Mouse (Mus musculus): ENCODE measurements at regions not wholly inside any gene's neighbourhood (a gene's known extent, or its start where the extent isn't known, plus 50 kb on each side); places are given as distances from the start of the nearest gene placed in this dataset.

DNA sequence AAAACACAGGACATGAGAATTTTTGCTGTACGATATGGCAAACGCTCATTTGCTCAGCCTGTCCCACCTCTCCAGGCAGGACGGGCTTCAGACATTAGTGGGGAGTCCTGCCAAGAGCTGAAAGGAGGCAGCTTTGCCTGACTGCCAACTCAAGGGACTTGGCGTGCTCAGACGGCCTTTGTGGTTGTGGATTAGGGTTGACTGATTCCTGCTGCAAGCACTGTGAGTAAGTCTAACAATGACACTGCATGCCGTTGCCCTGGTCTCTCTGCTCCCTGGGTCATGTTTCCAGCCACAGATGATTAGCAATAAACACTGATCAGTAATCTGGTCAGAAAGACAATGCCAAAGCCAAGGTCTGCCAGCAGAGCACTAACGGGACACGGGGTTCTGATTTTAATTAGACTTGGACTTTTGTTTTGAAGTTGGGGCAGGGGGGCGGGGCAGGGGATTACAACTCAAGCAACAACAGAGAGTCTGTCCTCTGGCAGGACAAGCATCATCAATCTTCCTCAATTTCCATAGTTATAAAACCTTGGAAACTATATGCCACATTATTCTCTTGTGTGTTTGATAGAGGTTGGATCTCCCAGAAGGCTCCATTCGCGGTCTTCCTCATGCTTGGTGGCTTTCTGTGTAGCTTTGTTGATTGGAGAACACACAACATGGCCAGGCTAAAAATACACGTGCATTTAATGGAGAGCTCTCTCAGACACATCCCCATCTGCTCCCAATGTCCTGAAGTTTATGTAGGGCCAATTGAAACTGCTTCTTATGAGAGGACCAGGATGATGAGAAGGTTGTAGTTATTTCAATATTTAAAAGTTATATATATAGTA lies 486.6 kb downstream of the Ebf1 start:
- Histone ChIP-seq H3K27ac (replicated peaks; ENCODE audit: low read depth, low read length) (no peak overlapping the region), H3K4me3 (replicated peaks; ENCODE audit: low read depth, low read length) (no peak overlapping the region), H3K36me3 (ENCODE audit: control insufficient read depth, insufficient read depth, low read length) (no peaks in the 10 kb centered on the region), H3K4me1 (ENCODE audit: control insufficient read depth, insufficient read depth, low read length) (no peaks in the 10 kb centered on the region), H3K4me2 (ENCODE audit: low read length) (no peak overlapping the region), H3K9ac (replicated peaks; ENCODE audit: low read length) (no peak overlapping the region), H3K9me3 (ENCODE audit: control insufficient read depth, low read length) (no peaks in the 10 kb centered on the region), H3K27me3 (ENCODE audit: control insufficient read depth, insufficient read depth, low read length) (no peaks in the 10 kb centered on the region)
- peak; percentile 40; the same call in 1 of the 2 replicates for ATAC-seq (ENCODE audit: low FRiP score, low TSS enrichment)
- 29% methylated on average over 12 of the region's 12 CpGs for WGBS
- peak; percentile 61 for DNase-seq

DNA sequence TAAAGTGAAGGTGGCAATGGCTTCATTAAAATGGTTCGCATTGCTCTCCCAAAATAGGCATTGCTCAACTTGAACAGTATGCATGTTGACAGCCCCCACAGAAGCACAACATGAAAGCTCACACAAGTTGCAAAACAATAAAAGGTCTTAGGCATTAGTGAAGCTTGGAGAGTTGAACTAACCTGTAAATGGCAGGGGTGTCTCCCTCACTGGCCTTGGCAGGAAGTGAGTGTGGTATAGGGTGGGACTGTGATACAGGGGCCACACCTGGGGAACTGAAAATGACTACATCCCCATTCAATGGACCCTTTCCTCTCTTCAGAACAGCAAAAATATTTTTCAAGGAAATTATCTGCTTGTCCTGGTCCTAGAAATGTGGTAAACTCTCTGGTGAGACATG lies 499.6 kb downstream of the Ebf1 start:
- H3K4me3 ChIP-seq (replicated peaks; ENCODE audit: low read depth, low read length) = no peak overlapping the region
- H3K27ac ChIP-seq (replicated peaks; ENCODE audit: low read depth, low read length) = no peak overlapping the region
- H3K36me3 ChIP-seq (ENCODE audit: control insufficient read depth, insufficient read depth, low read length) = no peaks in the 10 kb centered on the region
- no peaks in the 10 kb centered on the region for H3K27me3 ChIP-seq (ENCODE audit: control insufficient read depth, insufficient read depth, low read length)
- ATAC-seq (ENCODE audit: low FRiP score, low TSS enrichment) (no peak), DNase-seq (no peak)
- no peaks in the 10 kb centered on the region for H3K9me3 ChIP-seq (ENCODE audit: control insufficient read depth, low read length)
- H3K4me2 ChIP-seq (ENCODE audit: low read length) = no peak overlapping the region
- no peak overlapping the region for H3K9ac ChIP-seq (replicated peaks; ENCODE audit: low read length)
- WGBS = 85% methylated on average over 1 of the region's 1 CpGs
- H3K4me1 ChIP-seq (ENCODE audit: control insufficient read depth, insufficient read depth, low read length) = no peaks in the 10 kb centered on the region

DNA sequence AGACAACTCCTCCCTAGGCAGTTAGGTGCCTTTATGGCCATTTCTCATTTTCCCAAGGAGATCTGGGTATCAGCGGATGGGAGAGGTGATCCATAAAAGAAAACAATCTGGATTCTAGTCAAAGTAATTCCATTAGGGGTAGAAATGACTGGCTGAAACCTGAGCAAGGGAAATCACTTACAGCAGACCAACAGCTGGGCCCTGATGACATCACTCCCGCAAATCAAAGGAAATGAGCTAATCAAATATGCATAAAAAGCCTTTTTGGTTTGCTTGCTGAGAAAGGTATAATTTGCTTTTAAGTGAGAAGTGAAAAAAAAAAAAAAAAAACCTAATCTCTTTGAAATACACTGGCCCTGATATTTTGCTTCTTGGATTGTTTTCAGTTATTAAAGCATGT lies 506.2 kb downstream of the Ebf1 start:
- ATAC-seq (ENCODE audit: low FRiP score, low TSS enrichment) (no peak), DNase-seq (peak; percentile 19)
- Histone ChIP-seq H3K4me3 (replicated peaks; ENCODE audit: low read depth, low read length) (no peak overlapping the region), H3K27me3 (ENCODE audit: control insufficient read depth, insufficient read depth, low read length) (no peaks in the 10 kb centered on the region), H3K9me3 (ENCODE audit: control insufficient read depth, low read length) (no peaks in the 10 kb centered on the region), H3K4me2 (ENCODE audit: low read length) (no peak overlapping the region), H3K4me1 (ENCODE audit: control insufficient read depth, insufficient read depth, low read length) (no peaks in the 10 kb centered on the region), H3K9ac (replicated peaks; ENCODE audit: low read length) (no peak overlapping the region), H3K36me3 (ENCODE audit: control insufficient read depth, insufficient read depth, low read length) (no peaks in the 10 kb centered on the region), H3K27ac (replicated peaks; ENCODE audit: low read depth, low read length) (no peak overlapping the region)
- whole genome bisulfite sequencing = 80% methylated on average over 2 of the region's 2 CpGs

DNA sequence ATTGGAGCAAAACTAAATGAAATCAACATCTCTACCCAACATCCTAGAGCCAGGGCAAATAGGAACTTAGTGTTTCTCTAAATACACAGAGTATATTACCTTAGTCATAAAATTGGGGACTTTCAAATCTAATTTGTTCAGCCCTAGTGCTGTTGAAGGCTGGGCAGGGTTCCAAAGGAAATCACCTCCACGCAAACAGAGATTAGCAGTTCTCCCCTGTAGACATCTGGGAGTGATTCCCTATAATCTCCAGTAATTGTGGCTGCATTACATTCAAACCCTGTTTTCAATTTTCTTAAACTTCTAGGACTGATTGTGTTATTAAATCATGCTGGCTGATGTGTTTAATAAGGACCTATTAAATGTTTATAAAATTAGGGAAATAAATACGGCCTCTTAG lies 519.7 kb downstream of the Ebf1 start:
- Histone ChIP-seq H3K9me3 (ENCODE audit: control insufficient read depth, low read length) (no peaks in the 10 kb centered on the region), H3K27me3 (ENCODE audit: control insufficient read depth, insufficient read depth, low read length) (no peaks in the 10 kb centered on the region), H3K36me3 (ENCODE audit: control insufficient read depth, insufficient read depth, low read length) (no peaks in the 10 kb centered on the region), H3K4me3 (replicated peaks; ENCODE audit: low read depth, low read length) (no peak overlapping the region), H3K4me2 (ENCODE audit: low read length) (no peak overlapping the region), H3K4me1 (ENCODE audit: control insufficient read depth, insufficient read depth, low read length) (no peaks in the 10 kb centered on the region), H3K9ac (replicated peaks; ENCODE audit: low read length) (no peak overlapping the region), H3K27ac (replicated peaks; ENCODE audit: low read depth, low read length) (no peak overlapping the region)
- ATAC-seq (ENCODE audit: low FRiP score, low TSS enrichment) = no peak
- no peak for DNase-seq
- 78% methylated on average over 2 of the region's 2 CpGs for WGBS

DNA sequence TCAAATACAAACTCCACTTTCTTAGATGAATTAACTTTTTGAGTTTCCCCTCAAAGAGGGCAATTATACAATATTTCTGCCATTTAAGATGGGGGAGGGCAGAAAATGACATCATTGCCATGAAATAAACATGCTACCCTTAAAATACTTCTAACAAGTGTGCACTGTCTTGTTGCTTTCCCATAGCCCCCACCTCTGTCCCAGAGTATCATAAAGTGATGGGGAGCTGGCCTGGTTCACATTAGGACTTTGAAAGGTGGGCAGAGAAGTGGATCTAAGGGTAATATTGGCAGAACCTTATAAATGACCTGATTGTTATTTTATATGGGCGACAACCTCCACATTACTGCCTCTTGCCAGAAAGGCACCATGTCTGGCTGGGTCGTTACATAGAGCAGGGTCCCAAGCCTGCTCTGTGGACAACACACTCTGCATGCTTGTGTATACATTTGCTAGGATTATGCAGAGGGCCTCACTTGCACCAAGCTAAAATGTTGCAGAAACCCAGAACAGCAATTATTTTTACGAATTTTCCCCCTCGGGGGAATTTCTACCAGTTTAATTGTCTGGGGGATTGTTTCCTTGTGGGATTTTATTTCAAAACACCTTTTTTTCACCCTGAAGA lies 521.3 kb downstream of the Ebf1 start:
- Histone ChIP-seq H3K9me3 (ENCODE audit: control insufficient read depth, low read length) (no peaks in the 10 kb centered on the region), H3K4me2 (ENCODE audit: low read length) (no peak overlapping the region), H3K27ac (replicated peaks; ENCODE audit: low read depth, low read length) (no peak overlapping the region), H3K36me3 (ENCODE audit: control insufficient read depth, insufficient read depth, low read length) (no peaks in the 10 kb centered on the region), H3K4me1 (ENCODE audit: control insufficient read depth, insufficient read depth, low read length) (no peaks in the 10 kb centered on the region), H3K9ac (replicated peaks; ENCODE audit: low read length) (no peak overlapping the region), H3K4me3 (replicated peaks; ENCODE audit: low read depth, low read length) (no peak overlapping the region), H3K27me3 (ENCODE audit: control insufficient read depth, insufficient read depth, low read length) (no peaks in the 10 kb centered on the region)
- WGBS = 83% methylated on average over 4 of the region's 4 CpGs
- ATAC-seq (ENCODE audit: low FRiP score, low TSS enrichment) (no peak), DNase-seq (no peak)

DNA sequence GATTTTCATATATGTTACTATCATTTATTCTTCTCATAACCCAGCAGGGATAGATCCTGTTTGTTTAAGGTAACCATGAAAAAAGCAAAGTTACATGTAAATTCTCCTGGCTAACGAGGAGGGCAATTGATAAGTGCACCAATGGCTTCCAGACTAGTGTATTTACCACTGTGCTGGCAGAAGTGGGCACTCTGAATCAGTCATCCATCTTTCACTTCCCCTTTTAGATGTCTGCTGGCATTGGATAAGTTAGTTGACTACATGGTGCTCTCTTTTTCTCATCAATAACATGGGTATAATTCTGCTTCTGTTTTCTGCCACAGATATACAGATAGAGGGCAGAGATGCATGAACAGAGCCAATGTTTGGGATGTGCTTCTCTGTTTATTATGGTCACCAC lies 523.4 kb downstream of the Ebf1 start:
- DNase-seq (no peak), ATAC-seq (ENCODE audit: low FRiP score, low TSS enrichment) (no peak)
- H3K9me3 ChIP-seq (ENCODE audit: control insufficient read depth, low read length) = no peaks in the 10 kb centered on the region
- no peak overlapping the region for H3K4me2 ChIP-seq (ENCODE audit: low read length)
- no peak overlapping the region for H3K9ac ChIP-seq (replicated peaks; ENCODE audit: low read length)
- no peaks in the 10 kb centered on the region for H3K27me3 ChIP-seq (ENCODE audit: control insufficient read depth, insufficient read depth, low read length)
- WGBS = 91% methylated on average over 1 of the region's 1 CpGs
- no peaks in the 10 kb centered on the region for H3K4me1 ChIP-seq (ENCODE audit: control insufficient read depth, insufficient read depth, low read length)
- H3K27ac ChIP-seq (replicated peaks; ENCODE audit: low read depth, low read length) = no peak overlapping the region
- no peaks in the 10 kb centered on the region for H3K36me3 ChIP-seq (ENCODE audit: control insufficient read depth, insufficient read depth, low read length)
- H3K4me3 ChIP-seq (replicated peaks; ENCODE audit: low read depth, low read length) = no peak overlapping the region

DNA sequence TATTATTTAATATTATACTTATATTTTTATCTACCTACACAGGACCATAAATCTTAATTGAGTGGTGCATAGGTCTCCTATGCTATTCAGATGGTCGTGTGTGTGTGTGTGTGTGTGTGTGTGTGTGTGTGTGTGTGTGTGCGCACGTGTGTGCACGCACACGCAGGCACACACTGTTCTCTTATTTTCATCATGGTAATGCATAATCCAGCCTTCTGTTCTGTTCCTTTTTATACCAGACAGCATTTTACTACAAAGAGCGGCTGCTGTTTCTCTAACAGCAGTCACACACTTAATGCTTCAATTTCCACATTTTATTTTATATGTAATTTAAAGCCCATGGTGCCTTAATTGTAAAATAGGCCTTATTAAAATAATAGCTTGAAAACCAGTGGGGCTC lies 537.0 kb downstream of the Ebf1 start:
- H3K36me3 ChIP-seq (ENCODE audit: control insufficient read depth, insufficient read depth, low read length) = no peaks in the 10 kb centered on the region
- no peak overlapping the region for H3K9ac ChIP-seq (replicated peaks; ENCODE audit: low read length)
- ATAC-seq (ENCODE audit: low FRiP score, low TSS enrichment) (no peak), DNase-seq (no peak)
- whole genome bisulfite sequencing = 86% methylated on average over 6 of the region's 6 CpGs
- H3K4me2 ChIP-seq (ENCODE audit: low read length) = no peak overlapping the region
- H3K27ac ChIP-seq (replicated peaks; ENCODE audit: low read depth, low read length) = 0 out of 2 replicates have a peak overlapping the region, but pooled peaks have one; percentile 13
- no peak overlapping the region for H3K4me3 ChIP-seq (replicated peaks; ENCODE audit: low read depth, low read length)
- no peaks in the 10 kb centered on the region for H3K9me3 ChIP-seq (ENCODE audit: control insufficient read depth, low read length)
- H3K27me3 ChIP-seq (ENCODE audit: control insufficient read depth, insufficient read depth, low read length) = no peaks in the 10 kb centered on the region
- no peaks in the 10 kb centered on the region for H3K4me1 ChIP-seq (ENCODE audit: control insufficient read depth, insufficient read depth, low read length)

DNA sequence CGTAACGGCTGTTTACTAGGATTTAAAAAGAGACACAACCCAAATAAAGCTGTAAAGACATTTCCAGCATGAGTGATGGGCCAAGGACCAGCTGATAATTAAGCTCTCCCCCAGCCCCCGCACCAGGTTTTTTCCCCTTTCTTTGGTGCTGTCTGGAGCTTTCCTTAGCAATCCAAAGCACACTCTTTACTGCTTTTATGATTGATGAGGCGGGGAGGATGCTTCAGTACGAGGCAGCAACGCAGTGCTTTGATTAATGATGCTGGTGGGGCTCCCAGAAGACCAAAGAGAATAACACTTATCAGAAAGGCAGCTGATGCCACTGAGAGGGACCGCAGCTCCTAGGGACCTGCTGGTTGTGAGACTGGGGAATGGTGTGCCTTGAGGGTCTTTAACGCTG lies 537.4 kb downstream of the Ebf1 start:
- no peak overlapping the region for H3K4me2 ChIP-seq (ENCODE audit: low read length)
- H3K27ac ChIP-seq (replicated peaks; ENCODE audit: low read depth, low read length) = 0 out of 2 replicates have a peak overlapping the region, but pooled peaks have one; percentile 13
- ATAC-seq (ENCODE audit: low FRiP score, low TSS enrichment) = no peak

DNA sequence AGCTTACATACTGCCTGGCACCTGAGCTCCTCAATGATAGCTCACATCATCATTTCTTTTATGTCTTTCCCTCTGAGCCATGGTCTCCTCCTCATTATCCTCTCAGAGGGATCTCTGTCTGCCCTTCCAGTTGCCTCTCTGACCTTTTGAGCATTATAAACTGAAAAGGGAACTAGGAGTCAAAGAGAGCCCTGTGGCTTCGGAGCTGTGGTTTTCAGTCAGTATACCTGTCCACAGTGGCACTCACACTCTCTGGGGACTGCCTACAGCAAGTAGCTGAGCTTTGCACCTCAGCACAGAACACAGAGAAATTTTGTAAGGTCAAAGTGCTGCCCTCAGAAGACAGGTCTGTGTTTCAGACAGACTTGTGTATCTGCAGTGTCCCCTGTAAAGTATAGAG lies 538.7 kb downstream of the Ebf1 start:
- no peak overlapping the region for H3K9ac ChIP-seq (replicated peaks; ENCODE audit: low read length)
- H3K36me3 ChIP-seq (ENCODE audit: control insufficient read depth, insufficient read depth, low read length) = no peaks in the 10 kb centered on the region
- no peak for DNase-seq
- H3K27me3 ChIP-seq (ENCODE audit: control insufficient read depth, insufficient read depth, low read length) = no peaks in the 10 kb centered on the region
- H3K9me3 ChIP-seq (ENCODE audit: control insufficient read depth, low read length) = no peaks in the 10 kb centered on the region
- no peak overlapping the region for H3K4me2 ChIP-seq (ENCODE audit: low read length)
- WGBS = 80% methylated on average over 1 of the region's 1 CpGs
- no peak overlapping the region for H3K27ac ChIP-seq (replicated peaks; ENCODE audit: low read depth, low read length)
- no peaks in the 10 kb centered on the region for H3K4me1 ChIP-seq (ENCODE audit: control insufficient read depth, insufficient read depth, low read length)
- ATAC-seq (ENCODE audit: low FRiP score, low TSS enrichment) = no peak
- H3K4me3 ChIP-seq (replicated peaks; ENCODE audit: low read depth, low read length) = no peak overlapping the region

More for the DNA sequence above, 537.4 kb downstream of the Ebf1 start:
- Histone ChIP-seq H3K9ac (replicated peaks; ENCODE audit: low read length) (no peak overlapping the region), H3K4me1 (ENCODE audit: control insufficient read depth, insufficient read depth, low read length) (no peaks in the 10 kb centered on the region), H3K27me3 (ENCODE audit: control insufficient read depth, insufficient read depth, low read length) (no peaks in the 10 kb centered on the region), H3K4me3 (replicated peaks; ENCODE audit: low read depth, low read length) (no peak overlapping the region), H3K36me3 (ENCODE audit: control insufficient read depth, insufficient read depth, low read length) (no peaks in the 10 kb centered on the region), H3K9me3 (ENCODE audit: control insufficient read depth, low read length) (no peaks in the 10 kb centered on the region)
- WGBS = 54% methylated on average over 8 of the region's 8 CpGs
- DNase-seq = peak; percentile 28
